31 mouse cellular contexts compared by ENCODE assay signal in genomic region chr8:119888012-119888411, GRCm38 (mm10). TPM values are rescaled to one million over a fixed set of nuclear protein-coding genes. Genes with fewer than 3 reads are reported as not detected.
DNase-seq lines count a peak whose midpoint lies in the region; ATAC-seq lines count a peak whose summit lies in the region.
"Had no signal": no experiment of that assay in that cellular context is flagged by ENCODE, and none has a peak within 500 bp of the region (broad histone marks: within the 10 kb centered on the region; RNA-seq: fewer than 3 reads in every experiment).

No protein-coding gene starts in this region.

- 53% methylated on average over 4 of the region's 4 CpGs for WGBS in forebrain, embryonic 13.5 days
- WGBS in forebrain, embryonic 10.5 days = 76% methylated on average over 4 of the region's 4 CpGs
- WGBS in hindbrain, embryonic 11.5 days = 63% methylated on average over 4 of the region's 4 CpGs
- 50% methylated on average over 4 of the region's 4 CpGs for WGBS in hindbrain, embryonic 14.5 days
- 48% methylated on average over 4 of the region's 4 CpGs for WGBS in midbrain, embryonic 13.5 days
- 38% methylated on average over 4 of the region's 4 CpGs for WGBS in midbrain, embryonic 16.5 days
- 36% methylated on average over 4 of the region's 4 CpGs for WGBS in midbrain, embryonic 14.5 days

- no peak overlapping the region for H3K27ac ChIP-seq in forebrain, embryonic 13.5 days
- no peak overlapping the region for H3K27ac ChIP-seq in forebrain, embryonic 10.5 days
- H3K27ac ChIP-seq in hindbrain, embryonic 11.5 days (ENCODE audit: low read depth, low read length) = no peak overlapping the region
- H3K27ac ChIP-seq in hindbrain, embryonic 14.5 days = no peak overlapping the region
- no peak overlapping the region for H3K27ac ChIP-seq in midbrain, embryonic 13.5 days
- H3K27ac ChIP-seq in midbrain, embryonic 16.5 days (ENCODE audit: low read length) = no peak overlapping the region
- no peak overlapping the region for H3K27ac ChIP-seq in midbrain, embryonic 14.5 days (replicated peaks; ENCODE audit: low read depth, low read length)
- H3K27ac ChIP-seq: embryonic facial prominence, embryonic 13.5 days; hindbrain, embryonic 15.5 days; intestine, embryonic 15.5 days; liver, embryonic 14.5 days; macrophage; stomach, embryonic 15.5 days had no signal

- H3K4me3 ChIP-seq in forebrain, embryonic 13.5 days = no peak overlapping the region
- H3K4me3 ChIP-seq in forebrain, embryonic 10.5 days = no peak overlapping the region
- no peak overlapping the region for H3K4me3 ChIP-seq in hindbrain, embryonic 11.5 days (ENCODE audit: low read depth, low read length)
- no peak overlapping the region for H3K4me3 ChIP-seq in hindbrain, embryonic 14.5 days (replicated peaks; ENCODE audit: low read length)
- no peak overlapping the region for H3K4me3 ChIP-seq in midbrain, embryonic 13.5 days (replicated peaks)
- no peak overlapping the region for H3K4me3 ChIP-seq in midbrain, embryonic 16.5 days (ENCODE audit: low read depth, low read length)
- H3K4me3 ChIP-seq in midbrain, embryonic 14.5 days (replicated peaks; ENCODE audit: low read depth, low read length) = no peak overlapping the region
- H3K4me3 ChIP-seq: embryonic facial prominence, embryonic 13.5 days; hindbrain, embryonic 15.5 days; intestine, embryonic 15.5 days; stomach, embryonic 15.5 days had no signal

- peaks cover 14% of the 10 kb centered on the region for H3K4me1 ChIP-seq in forebrain, embryonic 13.5 days
- H3K4me1 ChIP-seq in forebrain, embryonic 10.5 days = peaks cover 15% of the 10 kb centered on the region
- H3K4me1 ChIP-seq in hindbrain, embryonic 11.5 days (replicated peaks; ENCODE audit: control insufficient read depth, insufficient read depth, low read length) = no peaks in the 10 kb centered on the region
- no peaks in the 10 kb centered on the region for H3K4me1 ChIP-seq in hindbrain, embryonic 14.5 days (replicated peaks; ENCODE audit: control insufficient read depth, insufficient read depth, low read length)
- H3K4me1 ChIP-seq in midbrain, embryonic 13.5 days (replicated peaks) = peaks cover 13% of the 10 kb centered on the region
- no peaks in the 10 kb centered on the region for H3K4me1 ChIP-seq in midbrain, embryonic 16.5 days (ENCODE audit: control insufficient read depth, insufficient read depth, low read length)
- no peaks in the 10 kb centered on the region for H3K4me1 ChIP-seq in midbrain, embryonic 14.5 days (ENCODE audit: control insufficient read depth, insufficient read depth, low read length)

- H3K27me3 ChIP-seq in forebrain, embryonic 13.5 days = no peaks in the 10 kb centered on the region
- H3K27me3 ChIP-seq in forebrain, embryonic 10.5 days (ENCODE audit: poor library complexity, severe bottlenecking) = no peaks in the 10 kb centered on the region
- no peaks in the 10 kb centered on the region for H3K27me3 ChIP-seq in hindbrain, embryonic 11.5 days (ENCODE audit: control insufficient read depth, insufficient read depth, low read length)
- no peaks in the 10 kb centered on the region for H3K27me3 ChIP-seq in hindbrain, embryonic 14.5 days (ENCODE audit: control insufficient read depth, insufficient read depth, low read length)
- no peaks in the 10 kb centered on the region for H3K27me3 ChIP-seq in midbrain, embryonic 13.5 days
- no peaks in the 10 kb centered on the region for H3K27me3 ChIP-seq in midbrain, embryonic 16.5 days (ENCODE audit: control insufficient read depth, insufficient read depth, low read depth, low read length)
- H3K27me3 ChIP-seq in midbrain, embryonic 14.5 days (ENCODE audit: control insufficient read depth, insufficient read depth, low read length) = no peaks in the 10 kb centered on the region
- H3K27me3 ChIP-seq: hindbrain, embryonic 15.5 days; intestine, embryonic 15.5 days; Patski; stomach, embryonic 15.5 days had no signal

- no peaks in the 10 kb centered on the region for H3K36me3 ChIP-seq in forebrain, embryonic 13.5 days (ENCODE audit: poor library complexity, severe bottlenecking)
- no peaks in the 10 kb centered on the region for H3K36me3 ChIP-seq in forebrain, embryonic 10.5 days (replicated peaks)
- H3K36me3 ChIP-seq in hindbrain, embryonic 11.5 days (ENCODE audit: control insufficient read depth, insufficient read depth, low read length) = no peaks in the 10 kb centered on the region
- no peaks in the 10 kb centered on the region for H3K36me3 ChIP-seq in hindbrain, embryonic 14.5 days (replicated peaks; ENCODE audit: control insufficient read depth, insufficient read depth)
- H3K36me3 ChIP-seq in midbrain, embryonic 13.5 days = no peaks in the 10 kb centered on the region
- H3K36me3 ChIP-seq in midbrain, embryonic 16.5 days (ENCODE audit: control insufficient read depth, insufficient read depth, low read length) = no peaks in the 10 kb centered on the region
- no peaks in the 10 kb centered on the region for H3K36me3 ChIP-seq in midbrain, embryonic 14.5 days (ENCODE audit: control insufficient read depth, insufficient read depth, low read length)
- H3K36me3 ChIP-seq: embryonic facial prominence, embryonic 13.5 days; G1E; hindbrain, embryonic 15.5 days; intestine, embryonic 15.5 days; stomach, embryonic 15.5 days had no signal

- no peak overlapping the region for H3K4me2 ChIP-seq in forebrain, embryonic 13.5 days
- no peak overlapping the region for H3K4me2 ChIP-seq in hindbrain, embryonic 11.5 days (replicated peaks; ENCODE audit: low read depth, low read length)
- no peak overlapping the region for H3K4me2 ChIP-seq in hindbrain, embryonic 14.5 days (replicated peaks)
- H3K4me2 ChIP-seq in midbrain, embryonic 13.5 days (replicated peaks) = no peak overlapping the region
- no peak overlapping the region for H3K4me2 ChIP-seq in midbrain, embryonic 16.5 days (ENCODE audit: low read length)
- no peak overlapping the region for H3K4me2 ChIP-seq in midbrain, embryonic 14.5 days (ENCODE audit: low read length)
- H3K4me2 ChIP-seq: embryonic facial prominence, embryonic 13.5 days; hindbrain, embryonic 15.5 days; intestine, embryonic 15.5 days; stomach, embryonic 15.5 days had no signal

- peak; percentile 27; the same call in 1 of the 2 replicates for ATAC-seq in forebrain, embryonic 13.5 days
- peak; percentile 53; the same call in 1 of the 2 replicates for ATAC-seq in hindbrain, embryonic 11.5 days (ENCODE audit: low FRiP score)
- no peak for ATAC-seq in hindbrain, embryonic 14.5 days (ENCODE audit: low FRiP score)
- peak; percentile 43; the same call in 1 of the 2 replicates for ATAC-seq in midbrain, embryonic 13.5 days
- ATAC-seq in midbrain, embryonic 16.5 days = no peak
- no peak; the same call in 1 of the 2 replicates for ATAC-seq in midbrain, embryonic 14.5 days (ENCODE audit: low FRiP score, low TSS enrichment)
- ATAC-seq: Patski had no signal

- no peak overlapping the region for H3K9ac ChIP-seq in forebrain, embryonic 13.5 days
- H3K9ac ChIP-seq in hindbrain, embryonic 11.5 days (ENCODE audit: low read depth, low read length) = no peak overlapping the region
- H3K9ac ChIP-seq in hindbrain, embryonic 14.5 days = no peak overlapping the region
- H3K9ac ChIP-seq in midbrain, embryonic 13.5 days (replicated peaks) = no peak overlapping the region
- H3K9ac ChIP-seq in midbrain, embryonic 16.5 days (ENCODE audit: low read depth, low read length) = no peak overlapping the region
- H3K9ac ChIP-seq in midbrain, embryonic 14.5 days (replicated peaks; ENCODE audit: low read length) = no peak overlapping the region
- H3K9ac ChIP-seq: embryonic facial prominence, embryonic 13.5 days; hindbrain, embryonic 15.5 days; intestine, embryonic 15.5 days; liver, embryonic 14.5 days; stomach, embryonic 15.5 days had no signal

- no peak for DNase-seq in forebrain, embryonic 10.5 days (ENCODE audit: extremely low spot score, low spot score)
- DNase-seq in hindbrain, embryonic 11.5 days (ENCODE audit: low spot score) = peak; percentile 31
- DNase-seq in hindbrain, embryonic 14.5 days (ENCODE audit: low spot score) = no peak
- peak; percentile 60 for DNase-seq in midbrain, embryonic 14.5 days
- DNase-seq in gastrocnemius, postnatal 4 days (ENCODE audit: low spot score in 2 of 2) = no peak
- DNase-seq: adrenal gland, postnatal 10 days; cerebellum, adult 11 months; cerebellum, adult 9-10 months; cerebellum, postnatal 36 days; gastrocnemius, postnatal 10 days; heart, postnatal 14 days; kidney, adult 2 months; kidney, postnatal 4 days; layer of hippocampus, postnatal 36 days; liver; lung, adult 2 months; lung, postnatal 10 days; right cerebral cortex, postnatal 25 days had no signal

- no peaks in the 10 kb centered on the region for H3K9me3 ChIP-seq in forebrain, embryonic 13.5 days (replicated peaks)
- H3K9me3 ChIP-seq in forebrain, embryonic 10.5 days = no peaks in the 10 kb centered on the region
- no peaks in the 10 kb centered on the region for H3K9me3 ChIP-seq in hindbrain, embryonic 11.5 days (ENCODE audit: control insufficient read depth, low read length)
- H3K9me3 ChIP-seq in hindbrain, embryonic 14.5 days (ENCODE audit: control insufficient read depth, low read length) = no peaks in the 10 kb centered on the region
- no peaks in the 10 kb centered on the region for H3K9me3 ChIP-seq in midbrain, embryonic 13.5 days
- H3K9me3 ChIP-seq in midbrain, embryonic 16.5 days (replicated peaks; ENCODE audit: control insufficient read depth, low read length, poor library complexity, severe bottlenecking) = no peaks in the 10 kb centered on the region
- H3K9me3 ChIP-seq in midbrain, embryonic 14.5 days (ENCODE audit: control insufficient read depth, low read length) = no peaks in the 10 kb centered on the region
- H3K9me3 ChIP-seq: embryonic facial prominence, embryonic 13.5 days; G1E; hindbrain, embryonic 15.5 days; intestine, embryonic 15.5 days; stomach, embryonic 15.5 days had no signal

RNA-seq across cellular contexts. Expression of gene Usp10, which starts 22.1 kb away (rescaled TPM):
- 133 and 161 TPM in 2 replicates for polyA plus RNA-seq in forebrain, embryonic 13.5 days (2015; fragmentation: Nextera tagmentation; extraction: Ambion mirVana)
- polyA plus RNA-seq in forebrain, embryonic 10.5 days (2016; fragmentation: Nextera tagmentation; extraction: Ambion mirVana) = 251 and 264 TPM in 2 replicates
- polyA plus RNA-seq in hindbrain, embryonic 11.5 days (2014; fragmentation: Nextera tagmentation; extraction: Ambion mirVana) = 130 and 136 TPM in 2 replicates
- polyA plus RNA-seq in hindbrain, embryonic 14.5 days (2014; fragmentation: Nextera tagmentation; extraction: Ambion mirVana) = 103 and 117 TPM in 2 replicates
- polyA plus RNA-seq in midbrain, embryonic 13.5 days (2015; fragmentation: Nextera tagmentation; extraction: Ambion mirVana) = 130 and 137 TPM in 2 replicates
- 139 and 140 TPM in 2 replicates for polyA plus RNA-seq in midbrain, embryonic 16.5 days (2015; fragmentation: Nextera tagmentation; extraction: Ambion mirVana)
- 94.2 and 106 TPM in 2 replicates for polyA plus RNA-seq in midbrain, embryonic 14.5 days (2014; fragmentation: Nextera tagmentation; extraction: Ambion mirVana)
- total RNA-seq in gastrocnemius, postnatal 4 days (2021) = 10 to 100 TPM; 70.5 to 75.0 TPM

RNA-seq across cellular contexts. Expression of gene Gm20388, which starts 22.6 kb away (rescaled TPM):
- 5.6 and 13.1 TPM in 2 replicates for polyA plus RNA-seq in forebrain, embryonic 13.5 days (2015; fragmentation: Nextera tagmentation; extraction: Ambion mirVana)
- 1.2 and 5.5 TPM in 2 replicates for polyA plus RNA-seq in forebrain, embryonic 10.5 days (2016; fragmentation: Nextera tagmentation; extraction: Ambion mirVana)
- 11.8 and 11.9 TPM in 2 replicates for polyA plus RNA-seq in hindbrain, embryonic 11.5 days (2014; fragmentation: Nextera tagmentation; extraction: Ambion mirVana)
- not detected in 2 replicates for polyA plus RNA-seq in hindbrain, embryonic 14.5 days (2014; fragmentation: Nextera tagmentation; extraction: Ambion mirVana)
- 4.4 and 10.3 TPM in 2 replicates for polyA plus RNA-seq in midbrain, embryonic 13.5 days (2015; fragmentation: Nextera tagmentation; extraction: Ambion mirVana)
- 6.4 and 7.5 TPM in 2 replicates for polyA plus RNA-seq in midbrain, embryonic 16.5 days (2015; fragmentation: Nextera tagmentation; extraction: Ambion mirVana)
- 4.1 and 4.7 TPM in 2 replicates for polyA plus RNA-seq in midbrain, embryonic 14.5 days (2014; fragmentation: Nextera tagmentation; extraction: Ambion mirVana)
- 10 to 100 TPM; 12.8 to 22.8 TPM for total RNA-seq in gastrocnemius, postnatal 4 days (2021)
- polyA plus RNA-seq: embryonic facial prominence, embryonic 13.5 days; heart, embryonic 14.5 days; intestine, embryonic 15.5 days; limb, embryonic 11.5 days; stomach, embryonic 15.5 days had no signal

RNA-seq across cellular contexts. Expression of gene Klhl36, which starts 25.9 kb away (rescaled TPM):
- 10.8 and 12.6 TPM in 2 replicates for polyA plus RNA-seq in forebrain, embryonic 13.5 days (2015; fragmentation: Nextera tagmentation; extraction: Ambion mirVana)
- 10.8 and 11.1 TPM in 2 replicates for polyA plus RNA-seq in forebrain, embryonic 10.5 days (2016; fragmentation: Nextera tagmentation; extraction: Ambion mirVana)
- polyA plus RNA-seq in hindbrain, embryonic 11.5 days (2014; fragmentation: Nextera tagmentation; extraction: Ambion mirVana) = 9.2 and 9.3 TPM in 2 replicates
- polyA plus RNA-seq in hindbrain, embryonic 14.5 days (2014; fragmentation: Nextera tagmentation; extraction: Ambion mirVana) = 15.1 and 19.1 TPM in 2 replicates
- polyA plus RNA-seq in midbrain, embryonic 13.5 days (2015; fragmentation: Nextera tagmentation; extraction: Ambion mirVana) = 12.7 and 13.0 TPM in 2 replicates
- polyA plus RNA-seq in midbrain, embryonic 16.5 days (2015; fragmentation: Nextera tagmentation; extraction: Ambion mirVana) = 16.6 and 18.5 TPM in 2 replicates
- 14.0 and 18.1 TPM in 2 replicates for polyA plus RNA-seq in midbrain, embryonic 14.5 days (2014; fragmentation: Nextera tagmentation; extraction: Ambion mirVana)
- total RNA-seq in gastrocnemius, postnatal 4 days (2021) = 1 to 10 TPM; 4.0 to 4.8 TPM

RNA-seq across cellular contexts. Expression of gene Cotl1, which starts 47.7 kb away (rescaled TPM):
- 92.3 and 99.6 TPM in 2 replicates for polyA plus RNA-seq in forebrain, embryonic 13.5 days (2015; fragmentation: Nextera tagmentation; extraction: Ambion mirVana)
- 109 and 114 TPM in 2 replicates for polyA plus RNA-seq in forebrain, embryonic 10.5 days (2016; fragmentation: Nextera tagmentation; extraction: Ambion mirVana)
- polyA plus RNA-seq in hindbrain, embryonic 11.5 days (2014; fragmentation: Nextera tagmentation; extraction: Ambion mirVana) = 458 and 496 TPM in 2 replicates
- polyA plus RNA-seq in hindbrain, embryonic 14.5 days (2014; fragmentation: Nextera tagmentation; extraction: Ambion mirVana) = 238 and 309 TPM in 2 replicates
- polyA plus RNA-seq in midbrain, embryonic 13.5 days (2015; fragmentation: Nextera tagmentation; extraction: Ambion mirVana) = 79.8 and 105 TPM in 2 replicates
- 126 and 139 TPM in 2 replicates for polyA plus RNA-seq in midbrain, embryonic 16.5 days (2015; fragmentation: Nextera tagmentation; extraction: Ambion mirVana)
- 291 and 381 TPM in 2 replicates for polyA plus RNA-seq in midbrain, embryonic 14.5 days (2014; fragmentation: Nextera tagmentation; extraction: Ambion mirVana)
- total RNA-seq in gastrocnemius, postnatal 4 days (2021) = 10 to 100 TPM; 68.5 to 82.9 TPM

Comparison
In these comparisons a context has a peak if more than half of its experiments do, and no peak if none do; other contexts are left out.
1. ATAC-seq: peak in forebrain, embryonic 13.5 days (single experiment), hindbrain, embryonic 11.5 days (single experiment) and midbrain, embryonic 13.5 days (single experiment); none in hindbrain, embryonic 14.5 days (single experiment), midbrain, embryonic 16.5 days (single experiment) and midbrain, embryonic 14.5 days (single experiment).
2. DNase-seq: peak in hindbrain, embryonic 11.5 days (single experiment) and midbrain, embryonic 14.5 days (single experiment); none in forebrain, embryonic 10.5 days (single experiment), hindbrain, embryonic 14.5 days (single experiment) and gastrocnemius, postnatal 4 days (0 of 2).